Mouse (Mus musculus) erythroblast, embryonic 14.5 days (primary cell): ENCODE measurements around the gene Alk.

ENCODE experiments used
- GATA1 ChIP-seq: IDR thresholded peaks from 2 replicates; pipeline ENCODE4 v1.6.1; 2012; ENCODE audit warnings: low read length, inconsistent platforms, mixed read lengths
- TAL1 ChIP-seq: IDR thresholded peaks from 3 replicates; pipeline ENCODE4 v1.6.1; 2012; ENCODE audit warnings: low read length, inconsistent platforms, mixed read lengths

DNA sequence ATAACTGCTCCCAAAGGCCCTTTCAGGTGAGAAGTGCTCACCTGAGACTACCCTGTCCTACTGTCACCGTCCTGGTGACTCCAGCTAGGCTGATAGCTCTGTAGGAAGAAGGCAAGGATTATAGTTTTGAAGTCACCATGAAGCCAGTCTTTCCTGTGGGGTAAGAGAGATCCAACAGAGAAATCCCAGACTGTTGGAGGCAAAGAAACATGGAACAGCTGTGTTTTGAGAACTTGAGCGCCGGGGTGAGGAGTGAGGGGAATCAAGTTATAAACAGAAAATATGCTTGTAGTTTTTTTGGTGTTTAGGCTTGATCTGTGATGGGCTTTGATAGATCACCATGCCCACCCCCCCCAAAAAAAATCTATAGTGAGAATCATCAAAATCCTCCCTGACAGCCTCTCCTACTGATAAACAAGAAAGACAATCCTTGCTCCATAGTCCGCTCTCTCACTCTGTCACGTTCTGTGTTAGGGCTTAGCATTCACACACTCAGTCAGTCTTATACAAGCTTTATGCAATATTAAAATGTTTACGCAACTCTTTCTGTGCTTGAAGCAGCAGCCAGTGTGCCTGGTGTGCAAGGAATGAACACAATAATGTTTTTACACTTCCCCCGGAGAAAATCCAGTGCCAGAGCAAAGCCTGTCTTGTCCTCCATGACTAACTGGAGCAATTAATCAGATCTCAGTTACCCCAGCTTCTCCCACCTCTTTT lies 95.6 kb downstream of the Alk start:
- TF ChIP-seq GATA1 (no peak), TAL1 (no peak)
